Comparison of ENCODE assay signal across 25 mouse cellular contexts in the genomic region with DNA sequence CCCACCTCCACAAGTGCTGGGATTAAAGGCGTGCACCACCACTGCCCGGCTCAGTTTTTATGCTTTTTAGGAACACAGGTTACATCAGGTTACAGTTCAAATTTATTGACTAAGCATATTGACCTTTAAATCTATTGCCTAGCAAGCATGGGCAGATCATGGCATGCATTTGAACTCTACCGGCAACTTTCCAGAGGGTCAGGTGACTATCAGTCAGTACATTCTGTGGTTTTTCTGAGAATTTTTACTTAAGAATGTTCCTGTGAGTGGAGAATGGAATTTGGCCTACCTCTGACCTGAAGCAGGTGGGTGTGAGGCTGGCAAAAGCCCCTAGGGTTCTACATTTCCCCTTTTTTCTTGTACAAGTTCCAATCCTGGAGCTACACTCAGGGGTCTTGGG.
DNase-seq lines count a peak whose midpoint lies in the region; ATAC-seq and TF ChIP-seq lines count a peak whose summit lies in the region.
"Had no signal": no experiment of that assay in that cellular context is flagged by ENCODE, and none has a peak within 500 bp of the region (broad histone marks: within the 10 kb centered on the region; RNA-seq: fewer than 3 reads in every experiment).

No protein-coding gene starts in this region.

- no peaks in the 10 kb centered on the region; the same call in 1 of the 2 replicates for H3K4me1 ChIP-seq in kidney, adult 2 months (ENCODE audit: control insufficient read depth, insufficient read depth, low read length)
- H3K4me1 ChIP-seq in kidney, embryonic 16.5 days (ENCODE audit: insufficient read depth, low read length): no peaks in the 10 kb centered on the region
- 0 out of 2 replicates have a peak, but pooled peaks cover 2% of the 10 kb centered on the region for H3K4me1 ChIP-seq in liver, adult 2 months (ENCODE audit: control insufficient read depth, insufficient read depth, low read length)
- H3K4me1 ChIP-seq: embryonic facial prominence, embryonic 10.5 days; embryonic facial prominence, embryonic 12.5 days; forebrain, embryonic 13.5 days had no signal

- H3K9me3 ChIP-seq in kidney, embryonic 16.5 days (ENCODE audit: low read length): no peaks in the 10 kb centered on the region
- H3K9me3 ChIP-seq: embryonic facial prominence, embryonic 10.5 days; embryonic facial prominence, embryonic 12.5 days; forebrain, embryonic 13.5 days; G1E had no signal

- TF ChIP-seq CTCF in kidney, adult 2 months (conservative IDR thresholded peaks at IDR 0.05; ENCODE audit: insufficient read depth, insufficient read length, low read depth, low read length): no peak
- no peak for TF ChIP-seq CTCF in liver, adult 2 months (IDR thresholded peaks at IDR 0.05; ENCODE audit: low read depth, low read length)

- WGBS in kidney, adult 2 months: 63% methylated on average over 3 of the region's 3 CpGs
- 90% methylated on average over 3 of the region's 3 CpGs for WGBS in kidney, embryonic 16.5 days
- WGBS in liver, adult 2 months: 26% methylated on average over 3 of the region's 3 CpGs

- no peaks in the 10 kb centered on the region for H3K27me3 ChIP-seq in kidney, adult 2 months (replicated peaks; ENCODE audit: control insufficient read depth, insufficient read depth, low read length)
- no peaks in the 10 kb centered on the region for H3K27me3 ChIP-seq in kidney, embryonic 16.5 days (ENCODE audit: insufficient read depth, low read length)
- H3K27me3 ChIP-seq in liver, adult 2 months (ENCODE audit: control insufficient read depth, insufficient read depth, low read length): no peaks in the 10 kb centered on the region
- H3K27me3 ChIP-seq: CH12.LX; embryonic facial prominence, embryonic 12.5 days; forebrain, embryonic 13.5 days; Patski had no signal

- H3K4me2 ChIP-seq in kidney, embryonic 16.5 days (replicated peaks; ENCODE audit: low read depth, low read length): no peak overlapping the region
- H3K4me2 ChIP-seq: embryonic facial prominence, embryonic 12.5 days; forebrain, embryonic 13.5 days had no signal

- ATAC-seq in kidney, embryonic 16.5 days (ENCODE audit: low FRiP score, low TSS enrichment): no peak
- ATAC-seq: activated CD4-positive, CD25-positive, alpha-beta regulatory T cell, adult 4 months; CD4-positive, CD25-positive, alpha-beta regulatory T cell, adult 4 months; forebrain, embryonic 13.5 days; Patski had no signal

- no peak overlapping the region for H3K4me3 ChIP-seq in kidney, adult 2 months (ENCODE audit: insufficient read depth, low read depth, low read length)
- no peak overlapping the region for H3K4me3 ChIP-seq in kidney, embryonic 16.5 days (ENCODE audit: low read length)
- H3K4me3 ChIP-seq in liver, adult 2 months (ENCODE audit: insufficient read depth, low read depth, low read length): no peak overlapping the region
- H3K4me3 ChIP-seq: embryonic facial prominence, embryonic 10.5 days; embryonic facial prominence, embryonic 12.5 days; forebrain, embryonic 13.5 days had no signal

- H3K36me3 ChIP-seq in kidney, adult 2 months (ENCODE audit: control insufficient read depth, insufficient read depth, low read length): no peaks in the 10 kb centered on the region
- H3K36me3 ChIP-seq in kidney, embryonic 16.5 days (ENCODE audit: insufficient read depth, low read length): no peaks in the 10 kb centered on the region
- no peaks in the 10 kb centered on the region for H3K36me3 ChIP-seq in liver, adult 2 months (ENCODE audit: control insufficient read depth, insufficient read depth, low read length)
- H3K36me3 ChIP-seq: embryonic facial prominence, embryonic 10.5 days; embryonic facial prominence, embryonic 12.5 days; G1E had no signal

- H3K9ac ChIP-seq in kidney, embryonic 16.5 days (replicated peaks; ENCODE audit: low read length): no peak overlapping the region
- no peak overlapping the region for H3K9ac ChIP-seq in liver, adult 2 months (ENCODE audit: low read depth, low read length)
- H3K9ac ChIP-seq: embryonic facial prominence, embryonic 12.5 days; forebrain, embryonic 13.5 days had no signal

- no peak overlapping the region for H3K27ac ChIP-seq in kidney, adult 2 months (ENCODE audit: insufficient read depth, low read depth, low read length)
- no peak overlapping the region for H3K27ac ChIP-seq in kidney, embryonic 16.5 days (ENCODE audit: low read length)
- H3K27ac ChIP-seq in liver, adult 2 months (replicated peaks; ENCODE audit: insufficient read depth, low read depth, low read length): no peak overlapping the region
- H3K27ac ChIP-seq: embryonic facial prominence, embryonic 10.5 days; embryonic facial prominence, embryonic 12.5 days; forebrain, embryonic 13.5 days had no signal

- no peak for TF ChIP-seq POLR2A in kidney, adult 2 months (IDR thresholded peaks at IDR 0.05; ENCODE audit: low read depth, low read length)
- no peak for TF ChIP-seq POLR2A in liver, adult 2 months (IDR thresholded peaks at IDR 0.05; ENCODE audit: extremely low read depth, insufficient read depth, low read length)

- no peaks in the 10 kb centered on the region for H3K79me2 ChIP-seq in liver, adult 2 months (ENCODE audit: control insufficient read depth, insufficient read depth, low read length)

- peak; percentile 10 for DNase-seq in kidney, adult 11 months
- no peak for DNase-seq in kidney, postnatal 4 days
- peak; percentile 80 for DNase-seq in kidney, adult 2 months
- DNase-seq in kidney, postnatal 25 days: no peak
- peak; percentile 25 for DNase-seq in kidney, adult 9 months
- peak; percentile 78 for DNase-seq in liver, adult 2 months (ENCODE audit: extremely low read depth, low read depth, low spot score)
- no peak for DNase-seq in liver
- DNase-seq: adrenal gland, adult 8-10 months; adrenal gland, postnatal 14 days; adrenal gland, postnatal 36 days; B cell, adult 2 months; cerebellum, adult 11-12 months; cerebellum, adult 2 months; cerebellum, adult 9-10 months; cerebellum, postnatal 10 days; cerebellum, postnatal 25 days had no signal

Comparison
In these comparisons a context has a peak if more than half of its experiments do, and no peak if none do; other contexts are left out.
1. DNase-seq: peak in kidney, adult 11 months (single experiment), kidney, adult 2 months (single experiment), kidney, adult 9 months (single experiment) and liver, adult 2 months (single experiment); none in kidney, postnatal 4 days (0 of 2), kidney, postnatal 25 days (0 of 2) and liver (single experiment).